Comparison of ENCODE assay signal across 11 mouse cellular contexts in genomic region chr2:85172071-85172762, GRCm38 (mm10). TPM values are rescaled to one million over a fixed set of nuclear protein-coding genes. Genes with fewer than 3 reads are reported as not detected.
DNase-seq lines count a peak whose midpoint lies in the region; ATAC-seq and TF ChIP-seq lines count a peak whose summit lies in the region.
"Had no signal": no experiment of that assay in that cellular context is flagged by ENCODE, and none has a peak within 500 bp of the region (broad histone marks: within the 10 kb centered on the region; RNA-seq: fewer than 3 reads in every experiment).

No protein-coding gene starts in this region.

- no peak for TF ChIP-seq CTCF in heart, adult 2 months (IDR thresholded peaks at IDR 0.05)
- TF ChIP-seq CTCF in kidney, postnatal 0 days (IDR thresholded peaks at IDR 0.05; ENCODE audit: low read depth), result no peak

- H3K36me3 ChIP-seq in heart, adult 2 months (ENCODE audit: control insufficient read depth, insufficient read depth, low read length), result peaks cover 13% of the 10 kb centered on the region
- H3K36me3 ChIP-seq in kidney, postnatal 0 days (ENCODE audit: insufficient read depth, low read length), result no peaks in the 10 kb centered on the region
- no peaks in the 10 kb centered on the region for H3K36me3 ChIP-seq in stomach, embryonic 16.5 days (ENCODE audit: control insufficient read depth, insufficient read depth, low read length)
- H3K36me3 ChIP-seq: hindbrain, embryonic 13.5 days had no signal

- intact Hi-C loops in heart, adult 2 months (cut with DNase I), result no loop called here

- H3K27ac ChIP-seq in heart, adult 2 months, result peak overlapping the region; percentile 62
- H3K27ac ChIP-seq in kidney, postnatal 0 days, result no peak overlapping the region
- peak overlapping the region; percentile 68 for H3K27ac ChIP-seq in stomach, embryonic 16.5 days (ENCODE audit: low read length)
- H3K27ac ChIP-seq: hindbrain, embryonic 13.5 days; liver, embryonic 14.5 days had no signal

- H3K9me3 ChIP-seq in kidney, postnatal 0 days (replicated peaks; ENCODE audit: low read length), result no peaks in the 10 kb centered on the region
- H3K9me3 ChIP-seq in stomach, embryonic 16.5 days (replicated peaks; ENCODE audit: control insufficient read depth, low read length), result no peaks in the 10 kb centered on the region
- H3K9me3 ChIP-seq: hindbrain, embryonic 13.5 days had no signal

- H3K79me2 ChIP-seq in heart, adult 2 months (replicated peaks; ENCODE audit: control insufficient read depth, insufficient read depth, low read length), result no peaks in the 10 kb centered on the region

- H3K4me3 ChIP-seq in heart, adult 2 months, result no peak overlapping the region
- H3K4me3 ChIP-seq in kidney, postnatal 0 days (replicated peaks; ENCODE audit: low read depth, low read length), result no peak overlapping the region
- H3K4me3 ChIP-seq in stomach, embryonic 16.5 days (replicated peaks; ENCODE audit: low read length), result no peak overlapping the region
- H3K4me3 ChIP-seq: hindbrain, embryonic 13.5 days had no signal

- peaks cover 19% of the 10 kb centered on the region for H3K4me1 ChIP-seq in heart, adult 2 months (ENCODE audit: control insufficient read depth, insufficient read depth, low read length)
- H3K4me1 ChIP-seq in kidney, postnatal 0 days (replicated peaks; ENCODE audit: insufficient read depth, low read length), result 0 out of 2 replicates have a peak, but pooled peaks cover 3% of the 10 kb centered on the region
- peaks cover 3% of the 10 kb centered on the region; the same call in 1 of the 2 replicates for H3K4me1 ChIP-seq in stomach, embryonic 16.5 days (ENCODE audit: control insufficient read depth, insufficient read depth, low read length)
- H3K4me1 ChIP-seq: hindbrain, embryonic 13.5 days had no signal

- H3K9ac ChIP-seq in heart, adult 2 months (ENCODE audit: low read depth, low read length), result no peak overlapping the region
- no peak overlapping the region for H3K9ac ChIP-seq in kidney, postnatal 0 days (ENCODE audit: low read depth, low read length)
- H3K9ac ChIP-seq in stomach, embryonic 16.5 days (ENCODE audit: low read length), result no peak overlapping the region
- H3K9ac ChIP-seq: hindbrain, embryonic 13.5 days; liver, embryonic 14.5 days had no signal

- peak; percentile 54; the same call in 1 of the 2 replicates for ATAC-seq in kidney, postnatal 0 days (replicated peaks; ENCODE audit: low FRiP score, low read depth)
- peak; percentile 82; the same call in 1 of the 2 replicates for ATAC-seq in stomach, embryonic 16.5 days (ENCODE audit: insufficient read depth, low FRiP score)

- WGBS in heart, adult 2 months, result 7% methylated on average over 3 of the region's 3 CpGs
- 23% methylated on average over 3 of the region's 3 CpGs for WGBS in kidney, postnatal 0 days
- 17% methylated on average over 3 of the region's 3 CpGs for WGBS in stomach, embryonic 16.5 days

- peak; percentile 31 for DNase-seq in ovary, adult 18-20 months (ENCODE audit: low spot score)
- DNase-seq in ovary, postnatal 10 days (ENCODE audit: low spot score), result no peak
- DNase-seq in heart, adult 2 months, result peak; percentile 56 to 79
- DNase-seq in kidney, postnatal 0 days (ENCODE audit: low spot score), result peak; percentile 79
- no peak for DNase-seq in cerebellum, postnatal 14 days
- DNase-seq in cerebellum, adult 8-10 months, result no peak
- DNase-seq in layer of hippocampus, adult 8-10 months (ENCODE audit: low spot score in 2 of 2), result no peak
- DNase-seq: adrenal gland, postnatal 14 days had no signal

- H3K27me3 ChIP-seq in heart, adult 2 months (ENCODE audit: control insufficient read depth, insufficient read depth, low read length), result no peaks in the 10 kb centered on the region
- H3K27me3 ChIP-seq in kidney, postnatal 0 days (ENCODE audit: insufficient read depth, low read length), result no peaks in the 10 kb centered on the region
- H3K27me3 ChIP-seq in stomach, embryonic 16.5 days (ENCODE audit: control insufficient read depth, insufficient read depth, low read length), result no peaks in the 10 kb centered on the region
- H3K27me3 ChIP-seq: hindbrain, embryonic 13.5 days had no signal

- TF ChIP-seq POLR2A in heart, adult 2 months (IDR thresholded peaks at IDR 0.05; ENCODE audit: insufficient read depth, low read depth, low read length), result no peak

- 0 out of 2 replicates have a peak, but pooled peaks have one; percentile 50 for TF ChIP-seq EP300 in heart, adult 2 months (IDR thresholded peaks at IDR 0.05; ENCODE audit: insufficient read depth, low read depth, low read length)

- no peak overlapping the region for H3K4me2 ChIP-seq in kidney, postnatal 0 days (ENCODE audit: low read length)
- H3K4me2 ChIP-seq in stomach, embryonic 16.5 days (ENCODE audit: low read depth, low read length), result no peak overlapping the region
- H3K4me2 ChIP-seq: hindbrain, embryonic 13.5 days had no signal

RNA-seq across cellular contexts. Expression of gene Lrrc55, which starts 24.8 kb away (rescaled TPM):
- 1 to 10 TPM in 1 of 2 experiments, under 1 TPM in 1; 0.81 to 1.6 TPM for total RNA-seq in heart, adult 2 months (2021)
- polyA plus RNA-seq in heart, adult 2 months (2012; rRNA removed), result 1.3 and 3.1 TPM in 2 replicates
- 0.47 and 0.84 TPM in 2 replicates for polyA plus RNA-seq in kidney, postnatal 0 days (2015; fragmentation: Nextera tagmentation; extraction: Ambion mirVana)
- polyA plus RNA-seq in stomach, embryonic 16.5 days (2015; fragmentation: Nextera tagmentation; extraction: Ambion mirVana), result 3.0 and 4.2 TPM in 2 replicates
- 10 to 100 TPM; 15.3 to 19.1 (median 16.6) TPM for total RNA-seq in layer of hippocampus, adult 8-10 months (2022)

RNA-seq across cellular contexts. Expression of gene Aplnr, which starts 36.2 kb away (rescaled TPM):
- 10 to 100 TPM; 20.5 to 21.4 TPM for total RNA-seq in heart, adult 2 months (2021)
- polyA plus RNA-seq in heart, adult 2 months (2012; rRNA removed), result 35.3 and 76.1 TPM in 2 replicates
- 77.7 and 81.3 TPM in 2 replicates for polyA plus RNA-seq in kidney, postnatal 0 days (2015; fragmentation: Nextera tagmentation; extraction: Ambion mirVana)
- 75.8 and 81.7 TPM in 2 replicates for polyA plus RNA-seq in stomach, embryonic 16.5 days (2015; fragmentation: Nextera tagmentation; extraction: Ambion mirVana)
- total RNA-seq in layer of hippocampus, adult 8-10 months (2022), result 1 to 10 TPM in 1 of 4 experiments, under 1 TPM in 3; 0.13 to 1.4 (median 0.59) TPM

Comparison
In these comparisons a context has a peak if more than half of its experiments do, and no peak if none do; other contexts are left out.
1. DNase-seq: peak in ovary, adult 18-20 months (single experiment), heart, adult 2 months (2 of 2) and kidney, postnatal 0 days (single experiment); none in ovary, postnatal 10 days (single experiment), cerebellum, postnatal 14 days (0 of 2), cerebellum, adult 8-10 months (single experiment) and layer of hippocampus, adult 8-10 months (0 of 2).